Mouse (Mus musculus): ENCODE results near the gene Fras1. TPM values are rescaled to one million over a fixed set of nuclear protein-coding genes. Genes with fewer than 3 reads are reported as not detected.

Fras1 gene
- total and polyA plus RNA-seq, 3 experiments: 0.02 to 0.23 (median 0.11) TPM

DNA sequence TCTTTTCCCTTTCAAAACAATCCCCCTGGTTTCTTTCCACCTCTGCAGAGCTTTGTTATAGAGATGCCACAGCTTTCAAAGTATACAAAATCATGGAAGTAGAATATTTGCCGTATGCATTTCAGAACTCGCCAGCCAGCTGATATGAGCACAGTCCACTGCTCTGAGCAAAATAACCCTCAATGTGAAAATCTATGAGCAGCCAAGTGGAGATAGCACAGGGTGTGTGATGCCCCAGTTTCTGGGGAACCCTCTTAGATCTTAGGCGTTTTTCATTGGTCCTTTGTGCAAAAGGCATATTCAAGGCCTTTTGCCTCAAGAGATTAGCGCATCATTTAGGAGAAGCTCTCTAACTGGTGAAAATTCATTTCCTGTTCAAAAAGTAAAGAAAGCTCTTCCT lies 170.4 kb downstream of the Fras1 start:
- no peak for TF ChIP-seq CTCF (IDR thresholded peaks at IDR 0.05; ENCODE audit: low read depth, low read length)
- TF ChIP-seq GATA2 (IDR thresholded peaks at IDR 0.05; ENCODE audit: borderline replicate concordance, low read depth, low read length): no peak
- TF ChIP-seq TAL1 (conservative IDR thresholded peaks at IDR 0.05; ENCODE audit: low read depth, low read length): no peak
- Histone ChIP-seq H3K4me1 (ENCODE audit: insufficient read depth, low read depth, low read length) (no peaks in the 10 kb centered on the region), H3K9me3 (replicated peaks) (no peaks in the 10 kb centered on the region), H3K36me3 (replicated peaks) (no peaks in the 10 kb centered on the region), H3K27me3 (ENCODE audit: insufficient read depth, low read length) (peaks cover 2% of the 10 kb centered on the region; the same call in 1 of the 2 replicates), H3K4me3 (ENCODE audit: low read depth, low read length) (no peak overlapping the region)
- ATAC-seq (ENCODE audit: extremely low read depth, insufficient number of reproducible peaks, low FRiP score, poor library complexity, severe bottlenecking): no peak
- no peak for DNase-seq (ENCODE audit: low spot score)

DNA sequence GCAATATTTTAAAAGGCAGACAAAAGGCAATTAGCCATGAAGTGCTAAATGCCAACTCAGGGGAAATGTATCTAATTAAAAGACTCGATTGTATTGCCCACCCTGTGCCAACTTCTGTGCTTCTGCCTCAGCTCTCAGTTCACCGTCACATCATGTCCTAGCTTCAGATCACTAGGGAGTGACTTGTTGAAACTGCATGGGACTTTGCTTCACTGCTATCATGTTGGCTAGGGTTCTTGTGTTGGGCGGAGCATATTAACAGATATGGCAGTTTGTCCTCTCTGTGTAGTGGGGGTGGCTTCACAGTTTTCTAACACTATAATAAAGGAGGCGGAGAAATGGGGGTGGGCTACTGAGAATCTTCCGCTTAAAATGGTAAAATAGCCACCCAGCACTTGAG lies 172.2 kb downstream of the Fras1 start:
- TF ChIP-seq GATA2 (IDR thresholded peaks at IDR 0.05; ENCODE audit: borderline replicate concordance, low read depth, low read length) (no peak), CTCF (IDR thresholded peaks at IDR 0.05; ENCODE audit: low read depth, low read length) (no peak), TAL1 (conservative IDR thresholded peaks at IDR 0.05; ENCODE audit: low read depth, low read length) (no peak), GATA1 (IDR thresholded peaks at IDR 0.05; ENCODE audit: borderline replicate concordance, low read length) (no peak)
- Histone ChIP-seq H3K4me1 (ENCODE audit: insufficient read depth, low read depth, low read length) (no peaks in the 10 kb centered on the region), H3K27me3 (ENCODE audit: insufficient read depth, low read length) (peaks cover 2% of the 10 kb centered on the region; the same call in 1 of the 2 replicates), H3K36me3 (replicated peaks) (no peaks in the 10 kb centered on the region), H3K9me3 (replicated peaks) (no peaks in the 10 kb centered on the region), H3K4me3 (ENCODE audit: low read depth, low read length) (no peak overlapping the region)
- DNase-seq (ENCODE audit: low spot score) (no peak), ATAC-seq (ENCODE audit: extremely low read depth, insufficient number of reproducible peaks, low FRiP score, poor library complexity, severe bottlenecking) (no peak)

DNA sequence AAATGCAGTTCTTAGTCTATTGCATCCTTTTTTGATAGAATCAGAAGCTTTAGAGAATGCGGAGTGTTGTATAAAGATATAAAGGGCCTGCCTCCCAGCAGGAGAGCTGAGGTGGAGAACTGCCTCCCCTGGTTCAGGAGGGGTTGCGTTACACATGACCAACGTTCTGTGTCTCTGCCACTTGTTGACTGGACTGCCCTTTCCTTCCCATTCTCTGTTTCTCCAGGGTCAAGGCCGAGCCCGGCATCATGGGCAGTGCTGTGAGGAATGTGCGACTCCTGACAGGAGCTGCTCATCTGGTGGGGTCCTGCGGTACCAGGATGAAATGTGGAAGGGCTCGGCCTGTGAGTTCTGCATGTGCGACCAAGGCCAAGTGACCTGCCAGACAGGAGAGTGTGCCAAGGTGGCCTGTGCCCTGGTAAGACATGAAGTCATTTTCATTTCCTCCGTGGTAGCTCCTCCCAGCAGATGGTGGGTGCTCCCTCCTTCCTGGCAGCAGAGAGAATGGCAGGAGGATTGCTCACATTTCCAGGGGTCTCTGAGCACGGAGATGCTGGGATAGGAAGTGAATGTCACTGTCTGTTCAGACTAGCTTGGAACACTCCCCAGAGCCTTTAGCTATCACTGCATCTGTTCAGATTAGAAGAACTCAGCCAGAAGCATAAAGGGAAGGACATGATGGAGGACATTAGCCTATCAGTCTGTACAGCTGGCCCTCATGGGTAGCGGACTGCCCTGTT lies 181.4 kb downstream of the Fras1 start:
- TF ChIP-seq GATA1 (IDR thresholded peaks at IDR 0.05; ENCODE audit: borderline replicate concordance, low read length) (no peak), GATA2 (IDR thresholded peaks at IDR 0.05; ENCODE audit: borderline replicate concordance, low read depth, low read length) (no peak), POLR2AphosphoS5 (IDR thresholded peaks at IDR 0.05; ENCODE audit: insufficient replicate concordance, low read depth, low read length) (no peak), CTCF (IDR thresholded peaks at IDR 0.05; ENCODE audit: low read depth, low read length) (no peak), TAL1 (conservative IDR thresholded peaks at IDR 0.05; ENCODE audit: low read depth, low read length) (no peak)
- Histone ChIP-seq H3K36me3 (replicated peaks) (no peaks in the 10 kb centered on the region), H3K4me3 (ENCODE audit: low read depth, low read length) (no peak overlapping the region), H3K4me1 (ENCODE audit: insufficient read depth, low read depth, low read length) (no peaks in the 10 kb centered on the region), H3K27me3 (ENCODE audit: insufficient read depth, low read length) (peaks cover 6% of the 10 kb centered on the region; the same call in 1 of the 2 replicates), H3K9me3 (replicated peaks) (no peaks in the 10 kb centered on the region)
- DNase-seq (ENCODE audit: low spot score): no peak
- ATAC-seq (ENCODE audit: extremely low read depth, insufficient number of reproducible peaks, low FRiP score, poor library complexity, severe bottlenecking): no peak

DNA sequence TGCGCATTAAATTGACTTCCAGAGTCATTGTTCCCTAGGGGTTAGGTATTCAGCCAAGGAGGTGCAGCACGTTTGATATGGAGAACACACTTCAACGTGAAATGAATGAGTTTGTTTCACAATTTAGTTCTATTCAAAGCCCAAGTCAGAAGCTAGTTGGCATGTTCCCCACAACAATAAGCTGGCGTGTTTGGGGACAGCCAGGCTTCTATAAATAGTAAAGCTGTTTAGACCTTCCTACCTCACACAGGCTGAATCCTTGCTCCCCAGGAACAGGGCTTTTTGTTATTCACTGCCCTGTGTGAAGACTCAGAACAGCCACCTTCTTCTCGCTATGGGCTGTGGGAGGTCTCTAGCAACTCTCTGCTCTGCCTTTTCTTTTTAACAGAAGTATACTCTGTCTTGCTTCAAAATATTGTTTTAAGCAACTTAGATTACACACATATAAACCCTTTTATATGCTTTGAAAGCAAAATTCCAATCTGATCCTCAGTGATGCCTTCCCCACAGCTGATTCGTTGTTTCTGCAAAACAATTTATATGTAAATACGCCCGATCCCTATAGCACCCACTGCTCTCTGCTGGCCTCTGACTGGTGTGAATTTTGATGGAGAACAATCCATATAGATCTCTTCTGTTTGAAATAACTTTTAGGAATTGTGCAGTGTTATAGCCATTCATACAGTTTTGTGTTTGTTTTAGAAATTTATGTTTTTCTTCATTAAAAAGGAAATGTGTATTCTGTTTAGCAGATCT lies 184.5 kb downstream of the Fras1 start:
- no peaks in the 10 kb centered on the region for H3K9me3 ChIP-seq (replicated peaks)
- H3K4me1 ChIP-seq (ENCODE audit: insufficient read depth, low read depth, low read length): no peaks in the 10 kb centered on the region
- H3K4me3 ChIP-seq (ENCODE audit: low read depth, low read length): no peak overlapping the region
- DNase-seq (ENCODE audit: low spot score): no peak
- H3K27me3 ChIP-seq (ENCODE audit: insufficient read depth, low read length): peaks cover 6% of the 10 kb centered on the region; the same call in 1 of the 2 replicates
- TF ChIP-seq CTCF (IDR thresholded peaks at IDR 0.05; ENCODE audit: low read depth, low read length) (no peak), GATA1 (IDR thresholded peaks at IDR 0.05; ENCODE audit: borderline replicate concordance, low read length) (no peak), TAL1 (conservative IDR thresholded peaks at IDR 0.05; ENCODE audit: low read depth, low read length) (no peak), GATA2 (IDR thresholded peaks at IDR 0.05; ENCODE audit: borderline replicate concordance, low read depth, low read length) (no peak), POLR2AphosphoS5 (IDR thresholded peaks at IDR 0.05; ENCODE audit: insufficient replicate concordance, low read depth, low read length) (no peak)
- ATAC-seq (ENCODE audit: extremely low read depth, insufficient number of reproducible peaks, low FRiP score, poor library complexity, severe bottlenecking): no peak
- no peaks in the 10 kb centered on the region for H3K36me3 ChIP-seq (replicated peaks)

DNA sequence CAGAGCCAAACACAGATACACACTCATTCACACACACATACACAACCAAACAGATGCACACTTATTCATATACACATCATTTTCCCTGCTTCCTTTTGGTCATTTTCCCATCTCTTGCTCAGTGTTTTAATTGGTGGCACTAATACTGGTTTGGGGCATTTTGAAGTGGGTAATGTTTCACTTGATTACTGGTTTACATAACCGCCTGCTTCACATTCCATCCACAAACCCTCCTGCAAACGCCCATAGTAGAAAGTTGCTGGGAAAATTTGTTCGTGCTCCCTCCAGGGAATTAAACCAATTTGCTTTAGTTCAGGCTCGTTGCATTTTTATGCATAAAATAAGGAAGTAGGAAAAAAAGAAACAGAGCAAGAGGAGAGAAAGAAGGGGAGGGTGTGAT lies 200.8 kb downstream of the Fras1 start:
- Histone ChIP-seq H3K9me3 (replicated peaks) (no peaks in the 10 kb centered on the region), H3K4me3 (ENCODE audit: low read depth, low read length) (no peak overlapping the region), H3K4me1 (ENCODE audit: insufficient read depth, low read depth, low read length) (no peaks in the 10 kb centered on the region), H3K27me3 (ENCODE audit: insufficient read depth, low read length) (no peaks in the 10 kb centered on the region), H3K36me3 (replicated peaks) (no peaks in the 10 kb centered on the region)
- ATAC-seq (ENCODE audit: extremely low read depth, insufficient number of reproducible peaks, low FRiP score, poor library complexity, severe bottlenecking) (no peak), DNase-seq (ENCODE audit: low spot score) (no peak)
- TF ChIP-seq GATA2 (IDR thresholded peaks at IDR 0.05; ENCODE audit: borderline replicate concordance, low read depth, low read length): no peak
- TF ChIP-seq CTCF (IDR thresholded peaks at IDR 0.05; ENCODE audit: low read depth, low read length): no peak
- TF ChIP-seq POLR2AphosphoS5 (IDR thresholded peaks at IDR 0.05; ENCODE audit: insufficient replicate concordance, low read depth, low read length): no peak

DNA sequence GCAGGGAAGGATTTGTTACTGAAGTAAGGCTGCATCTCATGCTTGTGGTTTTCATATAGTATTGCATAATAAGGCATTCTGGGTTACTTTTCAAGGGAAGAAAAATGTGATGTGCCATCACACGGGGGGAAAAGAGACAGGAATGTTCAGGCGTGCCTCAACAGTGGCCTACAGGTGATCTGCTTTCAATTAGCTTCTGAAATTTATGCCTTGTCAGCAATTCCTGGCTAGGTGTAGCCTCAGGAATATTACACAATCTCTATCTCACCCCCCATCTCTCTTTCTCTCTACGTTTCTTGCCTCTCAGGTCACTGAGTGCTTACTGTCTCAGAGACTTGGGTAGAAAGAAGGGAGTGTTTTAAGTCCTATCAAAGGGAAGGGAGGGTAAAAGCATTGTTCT lies 204.9 kb downstream of the Fras1 start:
- Histone ChIP-seq H3K36me3 (replicated peaks) (no peaks in the 10 kb centered on the region), H3K27me3 (ENCODE audit: insufficient read depth, low read length) (no peaks in the 10 kb centered on the region), H3K4me1 (ENCODE audit: insufficient read depth, low read depth, low read length) (no peaks in the 10 kb centered on the region), H3K4me3 (ENCODE audit: low read depth, low read length) (no peak overlapping the region), H3K9me3 (replicated peaks) (no peaks in the 10 kb centered on the region)
- DNase-seq (ENCODE audit: low spot score) (no peak), ATAC-seq (ENCODE audit: extremely low read depth, insufficient number of reproducible peaks, low FRiP score, poor library complexity, severe bottlenecking) (no peak)
- TF ChIP-seq GATA2 (IDR thresholded peaks at IDR 0.05; ENCODE audit: borderline replicate concordance, low read depth, low read length) (no peak), CTCF (IDR thresholded peaks at IDR 0.05; ENCODE audit: low read depth, low read length) (no peak), POLR2AphosphoS5 (IDR thresholded peaks at IDR 0.05; ENCODE audit: insufficient replicate concordance, low read depth, low read length) (no peak), GATA1 (IDR thresholded peaks at IDR 0.05; ENCODE audit: borderline replicate concordance, low read length) (no peak), TAL1 (conservative IDR thresholded peaks at IDR 0.05; ENCODE audit: low read depth, low read length) (no peak)

Measured in G1E (cell line).